Mouse (Mus musculus) v-Abl transformed pro-B cells (cell line): ENCODE results near the gene Xrn2.

Experiments
- in situ Hi-C, 2 experiments: fragments of 400-800 bp; cut with MboI; formaldehyde crosslinking; loops; one replicate each; pipeline ENCODE4 v1.15.1; 2025; ENCODE audit not compliant: unreplicated experiment in 2 of 2

Gene Xrn2

GRCm38 (mm10) chr2:147012623-147013184 is at the start of gene Xrn2:
Gene Xrn2, plus strand, starts transcription at chr2:147012996.
- in situ Hi-C loops = loop anchor here (10.0 to 25.0 kb wide), 3 partner anchors 500 to 1662 kb away; partner anchors contain the start of genes Nxt1 (in 1 of the 2) and Ralgapa2 (in 1 of the 2)

GRCm38 (mm10) chr2:146975024-146975423 is 37.8 kb upstream of the Xrn2 start:
- in situ Hi-C loops = no loop called here

- in situ Hi-C loops = no loop called here
Observed at GRCm38 (mm10) chr2:146975453-146976028, 37.3 kb upstream of the Xrn2 start.

GRCm38 (mm10) chr2:146982786-146983185 is 30.0 kb upstream of the Xrn2 start:
- in situ Hi-C loops = no loop called here

- in situ Hi-C loops = no loop called here
Observed at GRCm38 (mm10) chr2:146984831-146985230, 28.0 kb upstream of the Xrn2 start.

- in situ Hi-C loops = no loop called here
Observed at GRCm38 (mm10) chr2:146985807-146986206, 27.0 kb upstream of the Xrn2 start.

GRCm38 (mm10) chr2:146986429-146986828 is 26.4 kb upstream of the Xrn2 start:
- in situ Hi-C loops = no loop called here

GRCm38 (mm10) chr2:147007265-147007664 is 5.5 kb upstream of the Xrn2 start:
- in situ Hi-C loops = loop anchor here in 1 of 2 experiments (25.0 kb wide), 1 partner anchor 495 kb away; the partner anchor contains the start of gene Ralgapa2

GRCm38 (mm10) chr2:147009084-147009483 is 3.7 kb upstream of the Xrn2 start:
- in situ Hi-C loops = loop anchor here in 1 of 2 experiments (25.0 kb wide), 1 partner anchor 497 kb away; the partner anchor contains the start of gene Ralgapa2

GRCm38 (mm10) chr2:147010141-147010540 is 2.7 kb upstream of the Xrn2 start:
- in situ Hi-C loops = loop anchor here (10.0 to 25.0 kb wide), 3 partner anchors 498 to 1665 kb away; partner anchors contain the start of genes Nxt1 (in 1 of the 2) and Ralgapa2 (in 1 of the 2)

GRCm38 (mm10) chr2:147010952-147011351 is 1.8 kb upstream of the Xrn2 start:
- in situ Hi-C loops = loop anchor here (10.0 to 25.0 kb wide), 3 partner anchors 499 to 1664 kb away; partner anchors contain the start of genes Nxt1 (in 1 of the 2) and Ralgapa2 (in 1 of the 2)

- in situ Hi-C loops = loop anchor here (10.0 to 25.0 kb wide), 3 partner anchors 499 to 1663 kb away; partner anchors contain the start of genes Nxt1 (in 1 of the 2) and Ralgapa2 (in 1 of the 2)
Observed at GRCm38 (mm10) chr2:147011474-147012140, 1.2 kb upstream of the Xrn2 start.

- in situ Hi-C loops = loop anchor here (10.0 to 25.0 kb wide), 3 partner anchors 500 to 1663 kb away; partner anchors contain the start of genes Nxt1 (in 1 of the 2) and Ralgapa2 (in 1 of the 2)
Observed at GRCm38 (mm10) chr2:147012141-147012622, 614 bp upstream of the Xrn2 start.

GRCm38 (mm10) chr2:147013194-147013969 is 586 bp downstream of the Xrn2 start:
- in situ Hi-C loops = loop anchor here (10.0 to 25.0 kb wide), 3 partner anchors 501 to 1661 kb away; partner anchors contain the start of genes Nxt1 (in 1 of the 2) and Ralgapa2 (in 1 of the 2)

- in situ Hi-C loops = loop anchor here (10.0 to 25.0 kb wide), 3 partner anchors 502 to 1661 kb away; partner anchors contain the start of genes Nxt1 (in 1 of the 2) and Ralgapa2 (in 1 of the 2)
Observed at GRCm38 (mm10) chr2:147014101-147014886, 1.5 kb downstream of the Xrn2 start.

GRCm38 (mm10) chr2:147022041-147022440 is 9.2 kb downstream of the Xrn2 start:
- in situ Hi-C loops = loop anchor here in 1 of 2 experiments (25.0 kb wide), 1 partner anchor 510 kb away; the partner anchor contains the start of gene Ralgapa2

- in situ Hi-C loops = loop anchor here in 1 of 2 experiments (25.0 kb wide), 1 partner anchor 511 kb away; the partner anchor contains the start of gene Ralgapa2
Observed at GRCm38 (mm10) chr2:147023067-147023466, 10.3 kb downstream of the Xrn2 start.

GRCm38 (mm10) chr2:147023560-147023959 is 10.8 kb downstream of the Xrn2 start:
- in situ Hi-C loops = loop anchor here in 1 of 2 experiments (25.0 kb wide), 1 partner anchor 511 kb away; the partner anchor contains the start of gene Ralgapa2

- in situ Hi-C loops = no loop called here
Observed at GRCm38 (mm10) chr2:147033065-147033464, 20.3 kb downstream of the Xrn2 start.
